Mouse (Mus musculus): ENCODE results near the gene Klk12.

The Klk12 gene

DNA sequence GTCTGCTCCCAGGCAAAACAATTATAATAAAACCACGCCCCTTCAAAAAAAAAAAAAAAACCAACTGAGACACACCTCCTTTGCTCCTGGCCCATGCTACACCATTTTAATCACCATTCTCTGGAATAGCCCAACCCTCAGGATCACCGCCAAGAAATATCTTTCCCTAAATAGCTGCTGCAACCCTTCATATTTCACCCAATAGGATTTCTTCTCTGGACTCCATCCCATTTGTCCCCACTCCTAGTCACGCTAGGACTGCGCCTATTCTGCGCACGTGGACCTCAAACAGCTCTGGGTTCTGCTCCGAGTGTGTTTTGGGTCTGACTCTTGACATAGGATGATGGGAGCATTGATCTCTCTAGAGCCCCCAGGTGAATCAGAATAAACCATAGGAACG is 27.7 kb downstream of the Klk12 start:
- DNase-seq (ENCODE audit: low read depth, low spot score) = no peak

DNA sequence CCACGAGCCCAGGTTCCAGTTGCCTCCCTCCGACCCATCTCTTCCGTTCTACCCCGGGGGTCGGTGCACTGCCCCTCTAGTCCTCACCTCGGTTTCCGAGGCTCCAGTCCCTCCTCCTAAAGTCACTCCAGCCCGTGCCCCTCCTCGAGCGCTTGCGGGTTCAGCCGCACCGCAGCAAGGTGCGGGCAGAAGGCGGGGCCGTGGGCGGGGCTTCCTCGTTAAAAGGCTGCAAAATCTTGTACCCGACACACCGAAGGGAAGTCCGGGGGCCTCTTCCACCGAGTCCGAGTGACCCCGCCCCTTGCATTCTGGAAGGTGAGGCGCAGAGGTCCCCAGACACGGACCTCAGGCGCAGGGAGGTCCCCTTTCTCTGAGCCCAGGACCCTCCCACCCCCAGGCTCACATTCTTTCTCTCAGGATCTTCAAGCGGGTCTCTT is 28.7 kb downstream of the Klk12 start, which contains the start of gene Klk8:
TSS of gene Klk8 (plus strand) at position 245 of the 437 bp plus-strand sequence.
- DNase-seq (ENCODE audit: low read depth, low spot score) = no peak

- no peak for DNase-seq (ENCODE audit: low read depth, low spot score)
These were observed 29.3 kb downstream of the Klk12 start for GRCm38 (mm10) chr7:43797844-43798462.

- DNase-seq (ENCODE audit: low read depth, low spot score) = no peak
These were observed 31.2 kb downstream of the Klk12 start for GRCm38 (mm10) chr7:43799876-43800275.

DNA sequence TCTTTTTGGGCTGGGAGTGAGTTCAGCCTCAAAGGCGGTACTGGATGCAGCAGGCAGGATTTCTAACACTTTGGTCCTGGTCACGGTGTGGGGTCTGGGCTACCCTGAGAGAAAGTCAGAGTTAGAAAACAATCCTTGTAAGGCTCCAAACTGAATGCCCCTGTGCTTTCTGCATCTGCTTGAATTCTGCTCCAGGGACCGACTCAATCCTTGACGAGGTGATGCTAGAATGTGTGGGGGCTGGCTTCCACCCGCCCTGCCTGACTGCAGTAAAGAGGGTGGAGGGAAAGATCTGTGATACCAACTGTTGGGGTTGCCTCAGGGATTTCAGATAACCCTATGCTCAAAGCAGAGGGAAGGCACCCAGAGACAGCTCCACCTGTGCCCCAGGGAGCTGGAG is 42.3 kb downstream of the Klk12 start, which contains the start of gene Klk7:
TSS of gene Klk7 (plus strand) at position 301 of the 400 bp plus-strand sequence.
- no peak for DNase-seq (ENCODE audit: low read depth, low spot score)

- no peak for DNase-seq (ENCODE audit: low read depth, low spot score)
These were observed 46.5 kb downstream of the Klk12 start for GRCm38 (mm10) chr7:43815211-43815610.

- DNase-seq (ENCODE audit: low read depth, low spot score) = no peak
These were observed 48.0 kb downstream of the Klk12 start for GRCm38 (mm10) chr7:43816746-43817145.

GRCm38 (mm10) chr7:43821581-43821980 is 52.9 kb downstream of the Klk12 start:
- DNase-seq (ENCODE audit: low read depth, low spot score) = no peak
